Mouse (Mus musculus) lung, adult 2 months (tissue): ENCODE measurements around the gene Olfr557.

Experiments
- CTCF ChIP-seq: fragments of 200-500 bp; IDR thresholded peaks from 2 replicates; pipeline ENCODE4 v1.5.1; 2011; ENCODE audit warnings: mild to moderate bottlenecking, low read length, control low read depth; ENCODE audit not compliant: insufficient read depth
- POLR2A ChIP-seq: fragments of 200-500 bp; IDR thresholded peaks from 2 replicates; pipeline ENCODE4 v1.6.1; 2011; ENCODE audit warnings: low read depth, mild to moderate bottlenecking, control low read depth, low read length, borderline replicate concordance; ENCODE audit errors: extremely low read depth

- no peak for TF ChIP-seq POLR2A
- no peak for TF ChIP-seq CTCF
These were observed 6.2 kb downstream of the Olfr557 start, which contains the start of gene Olfr558 for GRCm38 (mm10) chr7:102701915-102702314.
